Mouse (Mus musculus): ENCODE measurements around the gene Tgfbr3. TPM values are rescaled to one million over a fixed set of nuclear protein-coding genes. Genes with fewer than 3 reads are reported as not detected.

The Tgfbr3 gene
- polyA plus RNA-seq, 1 experiment from 2014 or later = 30.7 TPM

DNA sequence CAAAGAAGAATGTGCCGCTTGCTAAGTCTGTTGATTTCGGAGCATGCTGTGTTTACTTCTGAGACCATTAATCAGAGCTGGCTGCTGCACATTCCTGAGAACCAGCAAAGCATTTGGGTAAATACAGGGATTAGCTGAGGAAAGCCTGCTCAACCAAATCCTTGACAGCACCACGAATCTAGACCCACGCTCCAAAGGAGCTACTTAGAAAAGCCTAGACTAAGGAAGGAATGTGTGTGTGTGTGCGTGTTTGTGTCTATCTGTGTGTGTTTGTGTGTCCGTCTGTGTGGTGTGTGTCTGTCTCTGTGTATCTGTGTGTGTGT is 20.5 kb downstream of the Tgfbr3 start:
- Histone ChIP-seq H3K4me2 (no peak overlapping the region), H3K36me3 (0 out of 2 replicates have a peak, but pooled peaks cover 9% of the 10 kb centered on the region), H3K4me1 (peaks cover 42% of the 10 kb centered on the region), H3K27ac (peak overlapping the region; percentile 75), H3K4me3 (no peak overlapping the region), H3K9me3 (no peaks in the 10 kb centered on the region), H3K27me3 (no peaks in the 10 kb centered on the region), H3K9ac (peak overlapping the region; percentile 10; the same call in 1 of the 2 replicates)
- WGBS = 23% methylated on average over 6 of the region's 6 CpGs
- ATAC-seq (ENCODE audit: insufficient number of reproducible peaks, low FRiP score, low TSS enrichment, low read depth) = no peak

DNA sequence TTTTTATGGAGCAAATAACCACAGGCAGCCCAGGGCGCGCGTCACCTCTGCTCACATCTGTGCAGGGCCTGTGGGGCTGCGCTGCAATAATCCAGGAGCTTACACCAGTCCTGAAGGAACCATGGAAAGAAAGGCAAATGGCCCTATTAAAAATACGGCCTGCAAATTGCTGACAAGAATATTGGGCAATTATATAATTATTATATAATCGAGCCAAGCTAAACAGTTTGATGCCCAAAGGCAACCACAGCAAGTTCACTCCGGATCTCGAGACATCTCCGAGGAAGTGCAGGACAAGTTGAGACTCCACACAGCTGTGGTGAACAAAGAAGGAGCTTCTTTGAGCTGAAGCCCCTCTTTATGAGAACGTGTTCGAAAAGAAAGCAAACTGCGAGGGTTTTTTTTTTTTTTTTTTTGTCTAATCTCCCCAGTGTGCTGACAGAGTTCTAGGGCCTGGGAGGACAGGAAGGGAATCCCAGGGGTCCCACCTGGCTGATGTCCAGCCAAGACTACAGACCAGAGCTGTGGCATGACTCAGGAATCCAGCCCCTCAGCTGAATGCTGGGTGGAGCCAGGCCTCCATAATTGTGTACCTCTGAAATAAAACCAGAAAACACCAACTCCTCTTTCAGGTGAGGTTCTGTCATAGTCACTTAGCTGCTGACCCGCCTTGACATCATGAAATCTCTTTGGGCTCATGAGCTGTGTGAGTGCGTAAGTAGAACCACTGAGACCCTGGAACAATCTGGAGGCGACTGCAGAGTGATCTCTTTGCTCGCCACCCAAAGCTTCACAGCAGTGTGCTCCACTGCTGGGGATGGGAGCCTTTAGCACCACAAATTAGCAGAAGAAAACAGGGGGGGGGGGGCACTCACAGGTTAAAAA is 21.1 kb downstream of the Tgfbr3 start:
- H3K36me3 ChIP-seq = 0 out of 2 replicates have a peak, but pooled peaks cover 9% of the 10 kb centered on the region
- H3K27ac ChIP-seq = peak overlapping the region; percentile 75
- no peak for ATAC-seq (ENCODE audit: insufficient number of reproducible peaks, low FRiP score, low TSS enrichment, low read depth)
- H3K4me2 ChIP-seq = peak overlapping the region; percentile 20; the same call in 1 of the 2 replicates
- H3K4me1 ChIP-seq = peaks cover 41% of the 10 kb centered on the region
- WGBS = 16% methylated on average over 16 of the region's 16 CpGs
- no peak overlapping the region for H3K4me3 ChIP-seq
- no peaks in the 10 kb centered on the region for H3K9me3 ChIP-seq
- H3K27me3 ChIP-seq = no peaks in the 10 kb centered on the region
- peak overlapping the region; percentile 10; the same call in 1 of the 2 replicates for H3K9ac ChIP-seq

GRCm38 (mm10) chr5:107266566-107266965 is 22.9 kb downstream of the Tgfbr3 start:
- WGBS = 94% methylated on average over 3 of the region's 3 CpGs
- no peaks in the 10 kb centered on the region for H3K27me3 ChIP-seq
- no peak overlapping the region for H3K4me3 ChIP-seq
- peaks cover 32% of the 10 kb centered on the region for H3K4me1 ChIP-seq
- H3K27ac ChIP-seq = no peak overlapping the region
- ATAC-seq (ENCODE audit: insufficient number of reproducible peaks, low FRiP score, low TSS enrichment, low read depth) = no peak
- no peaks in the 10 kb centered on the region for H3K9me3 ChIP-seq
- H3K9ac ChIP-seq = no peak overlapping the region
- H3K36me3 ChIP-seq = 0 out of 2 replicates have a peak, but pooled peaks cover 6% of the 10 kb centered on the region
- no peak overlapping the region for H3K4me2 ChIP-seq

- peaks cover 33% of the 10 kb centered on the region for H3K4me1 ChIP-seq
- 0 out of 2 replicates have a peak, but pooled peaks cover 6% of the 10 kb centered on the region for H3K36me3 ChIP-seq
- H3K27me3 ChIP-seq = no peaks in the 10 kb centered on the region
- H3K4me3 ChIP-seq = no peak overlapping the region
- 88% methylated on average over 16 of the region's 16 CpGs for WGBS
- H3K27ac ChIP-seq = no peak overlapping the region
- H3K9me3 ChIP-seq = no peaks in the 10 kb centered on the region
- no peak overlapping the region for H3K9ac ChIP-seq
- ATAC-seq (ENCODE audit: insufficient number of reproducible peaks, low FRiP score, low TSS enrichment, low read depth) = no peak
- H3K4me2 ChIP-seq = no peak overlapping the region
Observed at GRCm38 (mm10) chr5:107264426-107265360, 24.7 kb downstream of the Tgfbr3 start.

DNA sequence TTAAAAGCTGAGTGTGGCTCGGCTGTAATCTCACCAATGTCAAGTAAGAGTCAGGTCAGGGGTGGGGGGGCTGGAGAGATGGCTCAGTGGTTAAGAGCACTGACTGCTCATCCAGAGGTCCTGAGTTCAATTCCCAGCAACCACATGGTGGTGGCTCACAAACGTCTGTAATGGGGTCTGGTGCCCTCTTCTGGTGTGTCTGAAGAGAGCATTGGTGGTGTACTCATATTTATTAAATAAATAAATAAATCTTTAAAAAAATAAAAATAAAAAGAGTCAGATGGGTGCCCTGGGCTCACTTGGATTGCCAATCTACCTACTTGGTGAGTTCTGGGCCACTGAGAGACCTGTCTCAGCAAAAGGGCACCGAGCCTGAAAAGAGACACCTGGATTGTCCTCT is 25.6 kb downstream of the Tgfbr3 start:
- Histone ChIP-seq H3K27me3 (no peaks in the 10 kb centered on the region), H3K4me1 (peaks cover 28% of the 10 kb centered on the region), H3K36me3 (peaks cover 10% of the 10 kb centered on the region; the same call in 1 of the 2 replicates), H3K4me3 (no peak overlapping the region), H3K9me3 (no peaks in the 10 kb centered on the region), H3K4me2 (no peak overlapping the region), H3K9ac (no peak overlapping the region), H3K27ac (no peak overlapping the region)
- WGBS = 87% methylated on average over 3 of the region's 3 CpGs
- no peak for ATAC-seq (ENCODE audit: insufficient number of reproducible peaks, low FRiP score, low TSS enrichment, low read depth)

- 78% methylated on average over 6 of the region's 6 CpGs for WGBS
- H3K9me3 ChIP-seq = no peaks in the 10 kb centered on the region
- no peaks in the 10 kb centered on the region for H3K27me3 ChIP-seq
- no peak for ATAC-seq (ENCODE audit: insufficient number of reproducible peaks, low FRiP score, low TSS enrichment, low read depth)
- no peak overlapping the region for H3K4me3 ChIP-seq
- no peak overlapping the region for H3K9ac ChIP-seq
- H3K27ac ChIP-seq = no peak overlapping the region
- peaks cover 14% of the 10 kb centered on the region for H3K4me1 ChIP-seq
- no peak overlapping the region for H3K4me2 ChIP-seq
- peaks cover 10% of the 10 kb centered on the region; the same call in 1 of the 2 replicates for H3K36me3 ChIP-seq
Observed at GRCm38 (mm10) chr5:107261930-107262329, 27.5 kb downstream of the Tgfbr3 start.

DNA sequence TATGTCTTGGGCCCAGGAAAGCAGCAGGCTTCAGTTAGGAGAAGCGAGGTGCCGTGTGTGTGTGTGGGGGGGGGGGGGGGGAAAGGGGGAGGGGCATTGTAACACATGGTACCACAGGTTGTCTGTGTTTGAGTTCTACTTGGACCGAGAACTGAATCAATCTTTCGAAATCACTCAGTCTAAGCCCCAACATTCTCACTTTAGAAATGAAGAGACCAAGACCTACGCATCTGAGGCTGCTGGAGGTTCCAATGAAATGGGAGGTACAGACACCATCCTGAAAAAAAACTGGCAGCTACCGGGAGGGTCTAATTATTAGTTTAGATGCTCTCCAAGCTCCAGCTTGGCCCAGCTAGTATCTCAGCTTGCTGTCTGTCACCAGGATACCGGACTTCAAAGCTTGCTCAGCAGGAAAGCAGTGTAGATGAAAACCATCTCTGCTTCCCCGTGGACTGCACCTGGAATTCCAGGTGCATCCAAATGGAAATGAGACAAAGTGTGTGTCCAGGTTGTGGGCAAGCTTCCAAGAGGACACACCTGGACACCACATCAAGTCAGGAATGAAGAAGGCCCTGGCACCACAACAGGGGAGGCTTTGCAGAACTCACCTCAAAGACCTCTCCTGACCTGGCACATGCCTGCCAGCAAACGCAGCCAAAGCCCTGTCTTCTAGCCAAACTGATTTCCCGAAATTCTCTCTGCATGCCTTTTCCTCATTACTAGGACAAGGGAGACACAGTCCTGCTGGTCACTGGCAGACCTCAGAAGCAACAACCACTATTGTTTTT is 28.5 kb downstream of the Tgfbr3 start:
- H3K4me1 ChIP-seq = peaks cover 14% of the 10 kb centered on the region
- no peak for ATAC-seq (ENCODE audit: insufficient number of reproducible peaks, low FRiP score, low TSS enrichment, low read depth)
- no peak overlapping the region for H3K9ac ChIP-seq
- no peaks in the 10 kb centered on the region for H3K9me3 ChIP-seq
- H3K27ac ChIP-seq = no peak overlapping the region
- 48% methylated on average over 10 of the region's 10 CpGs for WGBS
- no peak overlapping the region for H3K4me2 ChIP-seq
- no peaks in the 10 kb centered on the region for H3K27me3 ChIP-seq
- no peak overlapping the region for H3K4me3 ChIP-seq
- H3K36me3 ChIP-seq = peaks cover 8% of the 10 kb centered on the region; the same call in 1 of the 2 replicates

DNA sequence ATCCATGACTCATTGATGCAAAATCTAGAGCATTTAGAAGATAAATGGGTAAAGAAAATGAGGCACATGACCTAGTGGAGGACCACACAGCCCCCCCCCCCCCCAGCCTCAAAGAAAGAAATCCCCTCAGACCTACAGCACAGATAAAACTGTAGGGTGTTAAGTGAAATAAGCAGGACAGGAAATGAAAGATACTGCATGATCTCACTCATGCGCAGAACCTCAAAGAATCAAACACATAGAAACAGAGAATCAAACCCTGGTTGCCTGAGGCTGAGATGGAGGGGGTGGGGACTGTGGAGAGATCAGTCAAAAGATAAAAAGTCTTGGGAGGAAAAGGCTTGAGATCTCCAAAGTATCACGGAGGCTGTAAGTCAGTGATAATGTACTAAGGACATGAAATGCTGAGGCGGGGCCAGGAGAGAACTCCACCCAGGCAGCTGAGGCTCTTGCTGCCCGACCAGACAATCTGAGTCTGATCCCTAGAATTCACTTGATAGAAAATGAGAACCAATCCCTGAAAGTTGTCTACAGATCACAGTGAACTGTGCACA is 29.9 kb downstream of the Tgfbr3 start:
- Histone ChIP-seq H3K27me3 (no peaks in the 10 kb centered on the region), H3K9me3 (no peaks in the 10 kb centered on the region), H3K9ac (no peak overlapping the region), H3K27ac (no peak overlapping the region), H3K36me3 (peaks cover 11% of the 10 kb centered on the region; the same call in 1 of the 2 replicates), H3K4me2 (no peak overlapping the region), H3K4me1 (peaks cover 14% of the 10 kb centered on the region), H3K4me3 (no peak overlapping the region)
- WGBS = 69% methylated on average over 4 of the region's 4 CpGs
- no peak for ATAC-seq (ENCODE audit: insufficient number of reproducible peaks, low FRiP score, low TSS enrichment, low read depth)

DNA sequence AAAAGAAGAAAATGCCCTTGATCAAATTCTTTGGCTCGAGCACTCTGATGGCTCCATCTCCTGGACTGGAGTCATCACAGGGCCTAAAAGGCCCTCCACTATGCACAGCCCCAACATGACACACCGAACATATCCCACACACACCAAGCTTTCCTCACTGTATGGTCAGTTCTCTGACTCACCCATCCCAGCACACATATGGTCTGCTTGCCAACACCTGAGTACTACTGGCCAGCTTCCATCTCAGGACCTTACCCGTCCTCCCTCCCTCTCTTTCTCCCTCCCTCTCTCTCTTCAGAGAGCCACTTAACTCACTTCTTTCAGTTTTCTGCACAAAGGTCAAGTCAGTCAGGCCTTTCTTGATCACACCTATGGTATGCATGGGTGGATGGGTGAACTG is 36.0 kb downstream of the Tgfbr3 start:
- H3K36me3 ChIP-seq = peaks cover 6% of the 10 kb centered on the region; the same call in 1 of the 2 replicates
- H3K9ac ChIP-seq = no peak overlapping the region
- 87% methylated on average over 3 of the region's 3 CpGs for WGBS
- ATAC-seq (ENCODE audit: insufficient number of reproducible peaks, low FRiP score, low TSS enrichment, low read depth) = no peak
- H3K9me3 ChIP-seq = no peaks in the 10 kb centered on the region
- peaks cover 23% of the 10 kb centered on the region for H3K4me1 ChIP-seq
- H3K4me2 ChIP-seq = no peak overlapping the region
- no peaks in the 10 kb centered on the region for H3K27me3 ChIP-seq
- no peak overlapping the region for H3K27ac ChIP-seq
- H3K4me3 ChIP-seq = no peak overlapping the region

DNA sequence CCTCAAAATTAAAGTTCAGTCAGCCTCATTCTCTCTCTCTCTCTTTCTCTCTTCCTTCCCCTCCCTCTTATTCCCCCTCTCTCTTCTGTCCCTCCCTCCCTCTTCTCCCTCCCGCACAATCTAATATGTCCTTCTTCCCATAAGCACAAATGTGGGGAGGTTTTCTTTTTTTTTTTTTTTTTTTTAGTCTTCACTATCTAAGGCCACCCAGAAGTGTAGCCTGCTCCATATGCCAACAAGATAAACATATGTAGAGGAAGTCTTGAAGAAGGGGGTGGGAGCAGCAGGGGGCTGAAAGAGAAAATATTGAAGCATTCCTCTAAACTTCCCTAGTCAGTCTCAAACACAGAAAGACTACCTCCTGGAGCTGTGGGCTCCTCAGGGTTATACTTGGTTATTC is 37.0 kb downstream of the Tgfbr3 start:
- Histone ChIP-seq H3K4me1 (peaks cover 23% of the 10 kb centered on the region), H3K27ac (no peak overlapping the region), H3K4me2 (no peak overlapping the region), H3K27me3 (no peaks in the 10 kb centered on the region), H3K9ac (no peak overlapping the region), H3K36me3 (peaks cover 6% of the 10 kb centered on the region; the same call in 1 of the 2 replicates), H3K9me3 (no peaks in the 10 kb centered on the region), H3K4me3 (no peak overlapping the region)
- WGBS = 56% methylated on average over 1 of the region's 1 CpGs
- no peak for ATAC-seq (ENCODE audit: insufficient number of reproducible peaks, low FRiP score, low TSS enrichment, low read depth)

- H3K36me3 ChIP-seq = peaks cover 6% of the 10 kb centered on the region; the same call in 1 of the 2 replicates
- no peak overlapping the region for H3K9ac ChIP-seq
- 29% methylated on average over 3 of the region's 3 CpGs for WGBS
- no peak overlapping the region for H3K4me3 ChIP-seq
- peaks cover 23% of the 10 kb centered on the region for H3K4me1 ChIP-seq
- no peak overlapping the region for H3K27ac ChIP-seq
- H3K9me3 ChIP-seq = no peaks in the 10 kb centered on the region
- H3K27me3 ChIP-seq = no peaks in the 10 kb centered on the region
- H3K4me2 ChIP-seq = no peak overlapping the region
- no peak for ATAC-seq (ENCODE audit: insufficient number of reproducible peaks, low FRiP score, low TSS enrichment, low read depth)
Observed at GRCm38 (mm10) chr5:107251751-107252305, 37.6 kb downstream of the Tgfbr3 start.

Data from limb, embryonic 15.5 days (tissue).